Mouse (Mus musculus) erythroblast, embryonic 14.5 days (primary cell): ENCODE data around the gene Wfikkn1.

Source experiments
- GATA1 ChIP-seq: IDR thresholded peaks from 2 replicates; pipeline ENCODE4 v1.6.1; 2012; ENCODE audit warnings: low read length, inconsistent platforms, mixed read lengths
- TAL1 ChIP-seq: IDR thresholded peaks from 3 replicates; pipeline ENCODE4 v1.6.1; 2012; ENCODE audit warnings: low read length, inconsistent platforms, mixed read lengths

GRCm38 (mm10) chr17:25913877-25914275, 33.2 kb upstream of the Wfikkn1 start:
- TF ChIP-seq GATA1 (no peak), TAL1 (no peak)
